Mouse (Mus musculus) small intestine, adult 2 months (tissue): Measurements from ENCODE around the gene Cspg4. TPM values are rescaled to one million over a fixed set of nuclear protein-coding genes. Genes with fewer than 3 reads are reported as not detected.

Source experiments
- H3K27ac ChIP-seq: fragments of 200-500 bp; 2 replicates; pipeline ENCODE4 v1.5.1; 2012; ENCODE audit warnings: low read depth, low read length, control low read depth, inconsistent platforms; ENCODE audit not compliant: insufficient read depth
- H3K27me3 ChIP-seq: fragments of 200-500 bp; 2 replicates; pipeline ENCODE4 v1.6.1; 2012; ENCODE audit warnings: mild to moderate bottlenecking, moderate library complexity, low read length, inconsistent platforms; ENCODE audit not compliant: control insufficient read depth, insufficient read depth
- H3K36me3 ChIP-seq: fragments of 200-500 bp; 2 replicates; pipeline ENCODE4 v1.6.1; 2012; ENCODE audit warnings: mild to moderate bottlenecking, low read length, control low read depth, inconsistent platforms; ENCODE audit not compliant: control insufficient read depth, insufficient read depth
- H3K4me1 ChIP-seq: fragments of 200-500 bp; 2 replicates; pipeline ENCODE4 v1.6.1; 2012; ENCODE audit warnings: low read length, inconsistent platforms, mixed read lengths; ENCODE audit not compliant: control insufficient read depth, insufficient read depth, insufficient read length
- H3K4me3 ChIP-seq: fragments of 200-500 bp; 2 replicates; pipeline ENCODE4 v1.5.1; 2012; ENCODE audit warnings: low read depth, mild to moderate bottlenecking, control low read depth, inconsistent platforms, low read length, moderate library complexity
- CTCF ChIP-seq: fragments of 200-500 bp; IDR thresholded peaks from 2 replicates; pipeline ENCODE4 v1.5.1; 2012; ENCODE audit warnings: low read depth, mild to moderate bottlenecking, control low read depth, inconsistent platforms, low read length, moderate library complexity, mixed read lengths; ENCODE audit not compliant: insufficient replicate concordance, insufficient read length; ENCODE audit errors: extremely low read depth
- POLR2A ChIP-seq: fragments of 200-500 bp; IDR thresholded peaks from 2 replicates; pipeline ENCODE4 v1.6.1; 2012; ENCODE audit warnings: low read depth, mild to moderate bottlenecking, control low read depth, inconsistent platforms, low read length, moderate library complexity
- WGBS: fragments of 180-500 bp; shearing (Covaris S2); methylation state at CpG from one replicate; pipeline ENCODE4 v1.1.7; 2018; 5-methylcytosine and 5-hydroxymethylcytosine counted together
- polyA plus RNA-seq: library from polyadenylated mRNA; depleted of rRNA; stranded (reverse); fragments of >200 nt; gene quantifications from 2 replicates; pipeline ENCODE4 v1.2.3, GENCODE M21; 2012

Cspg4 gene
- polyA plus RNA-seq, 1 experiment: 11.4 TPM

DNA sequence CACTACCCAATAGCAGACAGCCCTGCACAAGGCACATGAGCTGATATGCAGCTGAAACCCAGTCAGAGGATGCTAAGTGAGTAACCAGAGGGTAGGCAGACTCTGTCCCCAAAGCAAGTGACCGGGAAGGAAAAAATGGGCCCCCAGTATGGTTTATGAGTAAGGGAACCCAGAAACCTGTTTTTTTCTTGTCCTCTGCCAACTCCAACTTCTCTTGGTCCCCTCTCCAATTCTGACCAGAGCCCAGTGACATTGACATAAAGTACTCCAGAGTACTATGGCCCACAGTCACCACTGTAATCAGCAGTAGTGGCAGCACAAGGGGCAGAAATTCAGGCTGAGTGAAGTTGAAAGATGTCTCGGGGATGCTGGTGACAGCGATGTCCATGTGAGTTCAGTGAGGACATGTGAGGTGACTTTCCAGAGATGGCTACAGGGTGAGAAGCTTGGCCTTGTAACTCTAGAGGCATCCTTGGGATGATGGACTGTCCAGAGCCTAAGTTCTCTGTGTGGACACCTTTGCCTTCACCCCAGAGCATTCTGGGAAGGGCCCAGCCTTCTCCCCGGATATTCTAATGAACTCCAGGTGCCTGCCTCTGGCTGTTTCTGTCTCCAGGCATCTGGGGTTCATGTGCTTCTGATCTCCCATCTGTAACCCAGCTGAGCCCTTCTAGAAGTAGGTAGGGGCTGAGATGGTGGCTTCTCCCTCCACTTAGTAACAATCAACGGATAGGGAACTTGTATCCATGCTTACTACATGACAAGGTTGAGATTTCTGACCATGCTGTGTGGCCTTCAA lies 7.5 kb downstream of the Cspg4 start:
- Histone ChIP-seq H3K4me1 (peaks cover 8% of the 10 kb centered on the region), H3K27me3 (no peaks in the 10 kb centered on the region), H3K36me3 (no peaks in the 10 kb centered on the region), H3K4me3 (no peak overlapping the region), H3K27ac (no peak overlapping the region)
- TF ChIP-seq POLR2A (no peak), CTCF (no peak)
- WGBS: 72% methylated on average over 5 of the region's 5 CpGs

DNA sequence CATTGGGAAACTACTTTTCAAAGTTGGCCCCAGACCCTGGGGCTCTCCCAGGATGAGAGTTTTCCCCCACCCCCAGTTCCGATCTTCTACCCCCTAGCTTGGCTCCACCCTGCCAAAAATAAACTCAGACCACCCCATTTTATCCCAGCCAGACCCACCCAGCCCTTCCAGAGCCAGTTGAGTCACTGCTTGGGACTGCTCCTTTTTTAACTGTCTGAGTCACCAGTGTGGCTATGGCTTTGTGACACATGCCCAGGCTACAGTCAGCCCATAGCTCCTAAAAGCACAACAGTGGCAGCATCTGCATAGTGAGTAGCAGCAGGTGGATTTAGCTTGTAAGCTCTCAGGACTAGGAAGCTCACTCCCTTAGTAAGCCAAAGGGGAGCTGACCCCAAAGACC lies 8.3 kb downstream of the Cspg4 start:
- H3K4me3 ChIP-seq: no peak overlapping the region
- no peak overlapping the region for H3K27ac ChIP-seq
- 58% methylated on average over 1 of the region's 1 CpGs for WGBS
- H3K4me1 ChIP-seq: peaks cover 8% of the 10 kb centered on the region
- no peak for TF ChIP-seq POLR2A
- no peak for TF ChIP-seq CTCF
- H3K27me3 ChIP-seq: no peaks in the 10 kb centered on the region
- H3K36me3 ChIP-seq: no peaks in the 10 kb centered on the region

DNA sequence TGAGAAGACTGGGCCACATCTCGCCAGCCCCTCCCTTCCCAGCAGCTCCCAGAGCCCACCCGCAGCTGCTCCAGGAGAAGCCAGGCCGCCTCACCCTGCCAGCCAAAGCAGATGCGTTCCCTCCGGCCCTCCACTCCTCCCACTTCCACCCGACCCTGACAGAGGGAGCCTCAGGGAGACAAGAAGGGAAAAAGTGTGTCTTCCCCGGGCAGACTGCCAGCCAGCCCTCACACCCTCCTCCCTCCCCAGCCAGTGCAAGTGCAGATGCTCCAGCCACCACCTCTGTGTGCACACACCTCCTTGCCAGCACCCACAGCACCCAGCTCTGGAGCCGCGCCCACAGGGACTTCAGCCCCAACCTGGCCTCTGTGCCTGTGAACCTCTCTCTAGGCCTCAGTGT lies 12.0 kb downstream of the Cspg4 start:
- TF ChIP-seq CTCF (no peak), POLR2A (no peak)
- Histone ChIP-seq H3K4me3 (no peak overlapping the region), H3K36me3 (no peaks in the 10 kb centered on the region), H3K4me1 (peaks cover 4% of the 10 kb centered on the region; the same call in 1 of the 2 replicates), H3K27ac (no peak overlapping the region), H3K27me3 (no peaks in the 10 kb centered on the region)
- WGBS: 35% methylated on average over 9 of the region's 9 CpGs

DNA sequence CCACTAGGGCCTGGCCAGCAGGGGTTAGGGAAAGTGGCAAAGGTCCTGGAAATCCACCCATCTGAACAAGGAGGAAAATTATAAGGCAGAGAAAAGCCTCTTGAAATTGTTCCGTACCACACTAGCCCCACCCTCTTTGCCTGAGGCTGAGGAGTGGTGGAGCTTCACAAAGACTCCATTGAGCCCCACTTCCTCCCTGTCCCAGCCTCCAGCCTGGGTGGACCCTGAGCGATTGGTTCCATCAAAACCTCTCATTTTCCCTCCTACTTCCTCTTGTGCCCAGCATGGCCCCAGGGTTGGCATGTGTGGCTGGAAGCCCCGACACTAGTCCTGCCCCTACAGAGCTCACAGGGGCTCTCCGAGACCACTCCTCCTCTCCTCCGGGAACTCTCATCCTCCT lies 12.5 kb downstream of the Cspg4 start:
- 67% methylated on average over 5 of the region's 5 CpGs for WGBS
- Histone ChIP-seq H3K4me1 (peaks cover 4% of the 10 kb centered on the region; the same call in 1 of the 2 replicates), H3K4me3 (no peak overlapping the region), H3K27me3 (no peaks in the 10 kb centered on the region), H3K36me3 (no peaks in the 10 kb centered on the region), H3K27ac (no peak overlapping the region)
- TF ChIP-seq CTCF (no peak), POLR2A (no peak)

DNA sequence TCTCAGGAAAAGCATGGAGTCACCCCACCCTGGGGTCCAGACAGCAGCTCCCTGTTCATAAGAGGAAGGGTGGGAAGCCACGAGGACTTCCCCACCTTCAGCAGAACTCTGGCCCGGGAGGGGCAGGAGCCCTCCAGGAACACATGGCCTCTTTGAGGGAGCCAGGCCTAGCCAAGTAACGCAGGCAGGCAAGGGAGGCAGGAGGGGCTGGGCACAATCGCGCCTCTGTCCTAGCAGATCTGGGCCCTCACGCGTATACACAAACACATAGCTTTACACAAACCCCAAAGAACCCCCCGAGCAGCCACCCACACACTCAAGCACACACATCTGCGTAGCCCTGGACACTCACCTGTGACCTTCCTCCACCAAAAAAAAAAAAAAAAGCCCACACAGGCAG lies 16.0 kb downstream of the Cspg4 start:
- TF ChIP-seq POLR2A: no peak
- no peak for TF ChIP-seq CTCF
- Histone ChIP-seq H3K36me3 (no peaks in the 10 kb centered on the region), H3K27ac (no peak overlapping the region), H3K4me3 (no peak overlapping the region), H3K27me3 (no peaks in the 10 kb centered on the region), H3K4me1 (peaks cover 6% of the 10 kb centered on the region)
- WGBS: 52% methylated on average over 9 of the region's 9 CpGs

DNA sequence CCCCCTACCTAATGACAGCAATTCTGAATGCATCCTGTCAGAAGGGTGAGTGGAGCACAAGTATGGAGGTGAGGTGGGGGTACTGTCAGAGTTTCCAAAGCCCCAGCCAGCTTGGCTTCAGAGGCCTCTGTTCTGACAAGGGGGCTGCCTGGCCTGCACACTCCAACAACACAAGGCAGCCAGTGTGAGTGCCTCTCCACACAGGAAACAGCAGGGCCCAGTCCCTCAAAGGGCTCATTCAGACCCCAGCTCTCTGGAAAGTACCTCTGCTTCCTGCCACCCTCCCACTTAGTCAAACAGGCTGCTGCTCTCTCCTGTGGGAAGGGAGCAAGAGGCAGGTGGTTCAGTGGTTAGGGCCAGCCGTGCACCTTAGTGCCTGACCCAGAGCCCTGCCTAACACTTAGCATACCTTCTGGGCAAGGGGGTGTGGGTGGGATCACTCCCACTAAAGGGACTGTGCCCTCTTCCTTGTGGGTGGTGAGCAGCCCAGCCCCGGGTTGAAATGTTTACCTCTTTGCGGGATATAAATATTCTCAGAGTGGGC lies 16.8 kb downstream of the Cspg4 start:
- H3K36me3 ChIP-seq: no peaks in the 10 kb centered on the region
- no peak overlapping the region for H3K27ac ChIP-seq
- 61% methylated on average over 3 of the region's 3 CpGs for WGBS
- peaks cover 5% of the 10 kb centered on the region for H3K4me1 ChIP-seq
- no peak overlapping the region for H3K4me3 ChIP-seq
- no peaks in the 10 kb centered on the region for H3K27me3 ChIP-seq
- TF ChIP-seq CTCF: no peak
- TF ChIP-seq POLR2A: no peak

DNA sequence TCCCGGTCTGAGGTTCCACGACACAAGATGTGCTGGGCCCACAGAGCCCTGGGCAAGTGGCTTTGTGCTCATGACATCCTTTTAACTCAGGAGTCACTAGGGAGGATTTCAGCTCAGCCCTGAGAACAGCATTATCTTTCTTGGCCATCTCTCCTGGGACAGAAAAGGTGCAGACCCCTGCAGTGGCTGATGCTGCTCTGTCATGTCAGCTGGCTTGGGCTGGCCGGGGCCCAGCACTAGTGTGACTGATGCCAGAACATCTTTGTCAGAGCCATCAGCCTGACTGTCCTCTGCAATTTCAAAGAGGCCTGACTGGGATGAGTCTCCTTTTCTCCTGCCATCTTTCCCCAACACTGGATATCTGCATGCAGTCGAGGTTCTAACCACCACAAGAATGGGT lies 17.4 kb downstream of the Cspg4 start:
- no peaks in the 10 kb centered on the region for H3K27me3 ChIP-seq
- TF ChIP-seq POLR2A: no peak
- TF ChIP-seq CTCF: no peak
- no peak overlapping the region for H3K27ac ChIP-seq
- 76% methylated on average over 4 of the region's 4 CpGs for WGBS
- H3K4me1 ChIP-seq: peaks cover 2% of the 10 kb centered on the region
- no peak overlapping the region for H3K4me3 ChIP-seq
- H3K36me3 ChIP-seq: no peaks in the 10 kb centered on the region
